Mouse (Mus musculus): ENCODE results near the gene Gm20479. TPM values are rescaled to one million over a fixed set of nuclear protein-coding genes. Genes with fewer than 3 reads are reported as not detected.

Gm20479 gene
- total RNA-seq, 4 experiments from 2014 or later, result not detected

DNA sequence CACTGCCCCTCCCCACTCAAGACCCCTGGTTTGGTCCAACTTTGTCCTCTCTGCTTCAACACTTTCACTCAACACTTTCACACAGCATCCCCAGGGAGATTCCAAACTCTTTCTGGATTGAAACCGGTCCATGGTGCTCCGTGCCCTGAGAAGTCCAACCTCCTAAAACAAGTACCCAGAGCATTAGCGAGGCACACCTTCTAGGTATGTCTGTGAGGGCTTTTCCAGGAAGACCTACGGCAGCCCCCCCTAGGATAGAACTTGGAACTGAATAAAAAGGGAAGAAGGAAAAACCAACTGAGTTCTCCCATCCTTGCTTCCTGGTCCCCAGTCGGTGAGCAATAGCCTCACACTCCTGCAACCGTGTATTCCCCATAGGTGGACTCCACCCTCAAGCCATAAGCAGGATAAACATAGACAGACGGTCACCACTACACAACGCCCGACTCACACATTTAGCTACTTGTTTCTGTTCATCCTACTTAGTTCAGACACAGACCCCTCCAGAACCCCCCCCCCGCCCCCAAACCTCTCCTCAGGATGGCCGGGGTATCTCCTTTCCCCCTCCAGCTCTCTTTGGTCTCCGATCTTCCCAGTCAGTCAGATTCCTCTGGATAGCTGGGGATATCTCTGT is 45.5 kb downstream of the Gm20479 start:
- DNase-seq (ENCODE audit: low spot score), result no peak

GRCm38 (mm10) chr7:27310996-27311535 is 46.2 kb downstream of the Gm20479 start:
- no peak for DNase-seq (ENCODE audit: low spot score)

DNA sequence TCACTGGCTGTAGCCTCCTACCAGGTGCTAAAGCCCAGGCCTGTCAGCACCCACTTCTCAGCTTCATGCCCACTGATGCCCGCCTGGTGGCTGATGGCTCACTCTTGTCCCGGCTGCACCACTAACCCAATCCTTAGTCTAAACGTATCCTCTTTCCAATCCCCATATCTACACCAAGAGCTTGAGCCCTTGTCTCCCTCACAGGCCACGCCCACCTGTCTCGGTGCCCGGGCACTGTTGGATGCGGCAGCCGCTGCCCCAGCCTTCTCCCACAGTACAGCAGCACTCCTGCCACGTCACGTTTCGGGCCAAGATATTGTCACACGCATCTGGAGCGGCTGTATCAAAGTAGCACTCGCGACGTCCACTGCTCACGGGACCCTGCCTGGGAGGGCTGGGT is 46.9 kb downstream of the Gm20479 start:
- no peak for DNase-seq (ENCODE audit: low spot score)

GRCm38 (mm10) chr7:27309832-27310231 is 47.4 kb downstream of the Gm20479 start:
- no peak for DNase-seq (ENCODE audit: low spot score)

DNA sequence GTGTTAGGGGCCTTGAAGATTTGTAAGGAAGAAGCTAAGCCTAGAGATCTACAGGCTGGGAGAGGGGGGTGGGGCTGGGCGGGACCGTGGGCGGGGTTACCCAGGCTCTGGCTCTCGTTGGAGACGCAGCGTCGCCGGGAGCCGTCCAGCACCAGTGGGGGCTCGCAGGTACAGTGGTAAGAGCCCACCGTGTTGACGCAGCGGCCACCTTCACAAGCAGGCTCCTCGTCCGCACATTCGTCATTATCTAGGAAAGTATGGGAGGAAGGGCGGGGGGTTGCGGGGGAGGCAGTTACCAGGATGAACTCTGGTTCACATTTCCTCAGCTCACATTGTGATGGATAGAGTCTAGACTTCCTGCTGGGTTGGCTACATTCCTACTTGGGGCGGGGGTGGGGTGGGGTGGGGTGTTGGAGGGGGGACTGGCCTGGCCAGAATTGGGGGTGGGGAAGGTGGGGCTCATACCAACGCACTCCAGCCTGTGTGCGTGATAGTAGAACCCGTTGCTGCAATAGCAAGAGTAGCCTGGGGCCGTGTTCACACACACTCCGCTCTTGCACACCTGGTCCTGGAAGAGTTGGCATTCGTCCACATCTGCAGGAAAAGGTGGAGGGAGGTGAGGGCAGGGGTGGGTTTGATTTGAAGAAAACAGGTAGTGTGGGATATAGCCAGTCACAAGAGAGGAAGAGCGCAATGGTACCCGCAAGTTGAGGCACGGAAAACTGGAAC is 48.2 kb downstream of the Gm20479 start:
- DNase-seq (ENCODE audit: low spot score), result no peak

DNA sequence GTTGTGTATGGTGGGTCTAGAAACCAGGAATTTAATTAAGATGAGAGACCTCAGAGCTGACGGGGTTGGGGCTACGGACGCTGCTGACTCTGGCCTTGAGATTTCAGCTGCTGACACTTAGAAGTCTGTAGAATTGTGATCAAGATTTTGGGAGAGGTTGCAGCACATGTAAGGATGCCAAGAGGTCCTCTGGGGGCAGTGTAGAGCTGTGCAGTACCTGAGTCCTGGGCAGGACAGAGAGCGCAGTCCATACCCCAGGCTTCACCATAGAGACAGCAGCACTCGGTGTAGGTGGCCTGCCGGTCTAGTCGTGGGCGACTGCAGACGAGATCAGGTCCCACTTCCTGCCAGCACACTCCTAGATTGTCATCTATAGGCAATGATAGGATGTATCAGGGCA is 49.7 kb downstream of the Gm20479 start:
- no peak for DNase-seq (ENCODE audit: low spot score)

DNA sequence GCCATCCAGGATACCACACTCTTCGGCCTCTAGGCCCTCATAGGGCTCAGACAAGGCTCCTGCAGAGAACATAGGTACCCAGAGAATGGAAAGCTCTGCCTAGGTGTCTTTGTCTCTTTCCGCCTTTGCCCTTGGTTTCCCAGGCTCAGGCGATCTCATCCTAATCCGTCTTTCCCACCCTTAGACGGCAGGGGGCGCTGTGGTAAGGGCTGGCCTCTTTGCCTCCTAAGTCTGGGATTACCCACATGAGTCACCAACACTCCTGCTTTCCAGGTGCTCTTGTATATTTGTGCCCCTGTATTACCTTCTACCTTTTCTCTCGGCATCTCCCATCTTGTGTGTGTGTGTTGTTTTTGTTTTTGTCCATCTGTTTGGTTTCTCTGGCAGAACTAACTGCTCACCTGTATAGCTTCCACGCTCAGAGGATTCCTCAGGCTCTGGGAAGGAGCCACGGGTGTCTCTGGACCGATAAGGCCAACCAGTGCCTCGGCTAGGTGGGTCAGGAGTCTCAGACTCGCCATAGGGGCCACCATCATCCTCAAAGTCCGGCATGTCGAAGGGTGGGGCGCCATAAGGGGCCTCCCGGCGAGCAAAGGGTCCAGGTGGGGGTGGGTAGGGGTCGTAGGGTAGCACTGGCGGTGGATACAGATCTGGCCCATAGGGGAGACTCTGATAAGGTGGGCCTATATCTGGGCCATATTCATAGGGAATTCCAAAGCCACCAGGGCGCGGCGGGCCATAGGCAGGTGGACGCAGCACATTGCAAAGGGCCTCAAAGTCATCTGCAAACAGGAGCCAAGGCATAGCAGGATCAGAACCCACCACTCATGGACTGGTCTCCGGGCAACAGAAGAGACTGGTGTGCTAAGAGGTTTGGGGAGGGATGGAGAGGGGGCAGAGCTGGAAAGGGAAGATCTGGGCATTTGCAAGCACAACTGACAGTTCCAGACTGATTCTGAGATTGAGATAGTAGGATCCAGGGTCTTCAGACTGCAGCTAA is 50.8 kb downstream of the Gm20479 start:
- DNase-seq (ENCODE audit: low spot score), result no peak

GRCm38 (mm10) chr7:27305091-27305730 is 52.0 kb downstream of the Gm20479 start:
- no peak for DNase-seq (ENCODE audit: low spot score)

Other genes with a start within 250 kb of the Gm20479 start
- 1 to 10 TPM in 2 of 4 experiments, under 1 TPM in 2; 0.60 to 6.6 (median 1.4) TPM for gene Cyp2f2, start 237.5 kb downstream of the Gm20479 start, total RNA-seq (2022)
- gene Cyp2t4, start 203.7 kb downstream of the Gm20479 start, total RNA-seq (2022), result not detected
- gene Egln2, start 190.6 kb downstream of the Gm20479 start, total RNA-seq (2022), result 10 to 100 TPM; 60.7 to 62.6 (median 62.2) TPM
- gene Rab4b, start 178.5 kb downstream of the Gm20479 start, total RNA-seq (2022), result 10 to 100 TPM in 3 of 4 experiments, 1 to 10 TPM in 1; 9.4 to 13.5 (median 12.3) TPM
- gene Gm21983, start 176.3 kb downstream of the Gm20479 start, total RNA-seq (2022), result not detected
- under 1 TPM in 3 of 4 experiments, not detected in 1; 0.52 to 0.89 (median 0.53) TPM for gene Mia, start 176.3 kb downstream of the Gm20479 start, total RNA-seq (2022)
- 10 to 100 TPM; 14.1 to 19.5 (median 15.8) TPM for gene BC024978, start 161.6 kb downstream of the Gm20479 start, total RNA-seq (2022)
- 10 to 100 TPM; 39.6 to 48.6 (median 47.4) TPM for gene Snrpa, start 161.1 kb downstream of the Gm20479 start, total RNA-seq (2022)
- gene Itpkc, start 128.8 kb downstream of the Gm20479 start, total RNA-seq (2022), result 1 to 10 TPM; 4.6 to 6.2 (median 4.8) TPM
- gene Coq8b, start 124.4 kb downstream of the Gm20479 start, total RNA-seq (2022), result 10 to 100 TPM in 2 of 4 experiments, 1 to 10 TPM in 2; 9.0 to 12.6 (median 10.1) TPM
- gene Numbl, start 99.0 kb downstream of the Gm20479 start, total RNA-seq (2022), result 1 to 10 TPM; 3.4 to 5.0 (median 4.1) TPM
- 100 to 1,000 TPM; 166 to 198 (median 187) TPM for gene Ltbp4, start 19.7 kb downstream of the Gm20479 start, total RNA-seq (2022)
- gene Shkbp1, start 1.4 kb downstream of the Gm20479 start, total RNA-seq (2022), result 1 to 10 TPM; 4.8 to 8.0 (median 6.0) TPM
- gene Sptbn4, start 90.3 kb upstream of the Gm20479 start, total RNA-seq (2022), result under 1 TPM; 0.22 to 0.49 (median 0.30) TPM
- gene Blvrb, start 90.6 kb upstream of the Gm20479 start, total RNA-seq (2022), result 10 to 100 TPM; 27.7 to 29.2 (median 29.0) TPM
- 1 to 10 TPM; 4.8 to 5.7 (median 5.6) TPM for gene Sertad3, start 116.3 kb upstream of the Gm20479 start, total RNA-seq (2022)
- gene Sertad1, start 129.5 kb upstream of the Gm20479 start, total RNA-seq (2022), result 10 to 100 TPM in 3 of 4 experiments, 1 to 10 TPM in 1; 8.4 to 11.5 (median 10.2) TPM
- 1 to 10 TPM in 1 of 4 experiments, under 1 TPM in 3; 0.75 to 1.0 (median 0.80) TPM for gene Prx, start 141.9 kb upstream of the Gm20479 start, total RNA-seq (2022)
- gene Hipk4, start 165.8 kb upstream of the Gm20479 start, total RNA-seq (2022), result under 1 TPM in 3 of 4 experiments, not detected in 1; 0.14 to 0.16 (median 0.14) TPM
- 10 to 100 TPM; 26.8 to 33.5 (median 30.5) TPM for gene Pld3, start 195.8 kb upstream of the Gm20479 start, total RNA-seq (2022)
- gene 2310022A10Rik, start 195.8 kb upstream of the Gm20479 start, total RNA-seq (2022), result 10 to 100 TPM; 67.6 to 72.3 (median 70.8) TPM
- gene Akt2, start 234.1 kb upstream of the Gm20479 start, total RNA-seq (2022), result 100 to 1,000 TPM; 169 to 227 (median 202) TPM